Mouse (Mus musculus) hindbrain, embryonic 14.5 days (tissue): ENCODE measurements around the gene Col28a1. TPM values are rescaled to one million over a fixed set of nuclear protein-coding genes. Genes with fewer than 3 reads are reported as not detected.
A peak's percentile ranks its signal among the peaks of the same experiment; 100 is the strongest.

ENCODE experiments used
- ATAC-seq: fragments of 200-750 bp; cut with Nextera tagmentation; 2 replicates; pipeline ENCODE4 v1.8.0; 2017; ENCODE audit warnings: moderate number of reproducible peaks, mild to moderate bottlenecking, moderate TSS enrichment, moderate library complexity; ENCODE audit not compliant: low FRiP score
- DNase-seq: peaks from one replicate; pipeline ENCODE4 v3.0.0-alpha.2; 2015; ENCODE audit warnings: low spot score
- H3K27ac ChIP-seq: fragments of 300-500 bp; sonication (generic); 2 replicates; pipeline ENCODE4 v1.5.1; 2014; ENCODE audit warnings: mild to moderate bottlenecking, moderate library complexity
- H3K27me3 ChIP-seq: fragments of 300-500 bp; sonication (generic); 2 replicates; pipeline ENCODE4 v1.6.1; 2014; ENCODE audit warnings: mild to moderate bottlenecking, low read length, mixed read lengths; ENCODE audit not compliant: control insufficient read depth, insufficient read depth
- H3K36me3 ChIP-seq: fragments of 300-500 bp; sonication (generic); replicated peaks from 2 replicates; pipeline ENCODE4 v1.6.1; 2014; ENCODE audit not compliant: control insufficient read depth, insufficient read depth
- H3K4me1 ChIP-seq: fragments of 300-500 bp; sonication (generic); replicated peaks from 2 replicates; pipeline ENCODE4 v1.6.1; 2014; ENCODE audit warnings: antibody characterized with exemption, low read length, mixed read lengths; ENCODE audit not compliant: control insufficient read depth, insufficient read depth
- H3K4me2 ChIP-seq: fragments of 300-500 bp; sonication (generic); replicated peaks from 2 replicates; pipeline ENCODE4 v1.6.1; 2014; ENCODE audit warnings: mild to moderate bottlenecking, moderate library complexity
- H3K4me3 ChIP-seq: fragments of 300-500 bp; sonication (generic); replicated peaks from 2 replicates; pipeline ENCODE4 v1.5.1; 2014; ENCODE audit warnings: mild to moderate bottlenecking, low read length
- H3K9ac ChIP-seq: fragments of 300-500 bp; sonication (generic); 2 replicates; pipeline ENCODE4 v1.6.1; 2014
- H3K9me3 ChIP-seq: fragments of 300-500 bp; sonication (generic); 2 replicates; pipeline ENCODE4 v1.6.1; 2016; ENCODE audit warnings: low read length; ENCODE audit not compliant: control insufficient read depth
- WGBS: fragments of 180-500 bp; shearing (Covaris S2); extraction: QIAGEN DNeasy Blood & Tissue Kit; methylation state at CpG from one replicate; pipeline ENCODE4 v1.1.7; 2014; 5-methylcytosine and 5-hydroxymethylcytosine counted together
- polyA plus RNA-seq: library from polyadenylated mRNA; unstranded; fragments of >200 nt; fragmentation: Nextera tagmentation; extraction: Ambion mirVana; gene quantifications from 2 replicates; pipeline ENCODE4 v1.2.1, GENCODE M21; 2014

The Col28a1 gene
- polyA plus RNA-seq, 1 experiment from 2014 or later, result 0.64 TPM

DNA sequence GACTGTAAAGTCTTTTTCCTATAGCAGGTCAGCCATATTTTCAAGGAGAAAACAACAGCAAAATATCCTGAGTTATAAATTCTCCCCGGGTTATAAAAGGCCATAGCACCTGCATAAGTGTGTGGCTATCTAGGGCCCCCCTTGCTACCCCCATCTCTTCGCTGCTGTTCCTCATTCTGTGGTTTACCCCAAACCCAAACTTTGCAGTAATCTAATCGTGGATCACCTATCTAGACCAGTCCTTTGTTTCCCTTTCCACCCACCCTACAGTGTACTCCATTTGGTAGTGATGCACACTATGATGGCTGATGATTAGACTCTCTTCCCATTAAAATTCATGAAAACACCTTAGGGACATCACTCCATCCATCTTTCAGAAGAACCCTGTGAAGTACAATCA is 125.3 kb downstream of the Col28a1 start:
- Histone ChIP-seq H3K4me2 (no peak overlapping the region), H3K4me3 (no peak overlapping the region), H3K9ac (no peak overlapping the region), H3K27ac (no peak overlapping the region), H3K9me3 (0 out of 2 replicates have a peak, but pooled peaks cover 3% of the 10 kb centered on the region), H3K36me3 (no peaks in the 10 kb centered on the region), H3K4me1 (no peaks in the 10 kb centered on the region), H3K27me3 (no peaks in the 10 kb centered on the region)
- DNase-seq (no peak), ATAC-seq (no peak)
- 84% methylated on average over 3 of the region's 3 CpGs for WGBS

DNA sequence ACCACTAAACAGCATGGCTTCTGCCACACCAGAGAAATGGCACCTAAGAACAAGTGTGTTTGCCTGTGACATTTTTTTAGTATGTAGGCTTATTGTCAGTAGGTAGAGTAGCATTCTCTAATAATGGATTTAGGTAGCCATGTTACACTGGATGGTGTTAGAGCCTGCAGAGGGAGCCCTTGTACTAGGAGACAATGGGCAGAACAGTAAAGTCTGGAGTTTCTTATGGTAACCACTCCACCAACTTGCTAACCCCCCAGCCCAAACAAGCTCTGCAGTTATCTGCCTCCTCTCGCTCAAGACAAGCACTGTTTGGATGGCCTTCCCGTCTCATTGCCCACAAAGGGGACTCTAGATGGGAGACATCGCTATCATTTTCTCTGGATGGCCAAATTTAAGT is 126.2 kb downstream of the Col28a1 start:
- DNase-seq, result peak; percentile 59

DNA sequence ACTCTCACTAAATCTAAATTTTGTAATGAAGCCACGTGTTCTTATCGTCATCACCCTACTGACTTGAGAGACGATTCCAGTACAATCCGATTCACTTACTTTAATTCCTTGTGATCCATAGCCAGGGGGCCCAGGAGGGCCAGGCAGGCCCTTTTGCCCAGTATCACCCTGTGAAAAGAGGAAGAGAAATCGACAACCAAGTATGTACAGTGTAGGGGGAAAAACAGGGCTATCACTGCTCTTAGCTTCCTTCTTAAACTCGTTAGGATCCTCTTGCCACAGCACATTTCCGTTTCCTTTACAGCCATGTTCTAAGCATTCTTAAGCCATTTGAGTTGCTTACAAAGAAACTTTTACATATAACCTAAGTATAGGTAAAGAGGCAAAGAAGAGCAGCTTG is 133.2 kb downstream of the Col28a1 start:
- H3K36me3 ChIP-seq, result no peaks in the 10 kb centered on the region
- H3K9me3 ChIP-seq, result 0 out of 2 replicates have a peak, but pooled peaks cover 3% of the 10 kb centered on the region
- H3K4me2 ChIP-seq, result no peak overlapping the region
- H3K4me3 ChIP-seq, result no peak overlapping the region
- H3K9ac ChIP-seq, result no peak overlapping the region
- no peaks in the 10 kb centered on the region for H3K27me3 ChIP-seq
- DNase-seq (no peak), ATAC-seq (no peak)
- 91% methylated on average over 7 of the region's 7 CpGs for WGBS
- H3K4me1 ChIP-seq, result no peaks in the 10 kb centered on the region
- no peak overlapping the region for H3K27ac ChIP-seq

More for the DNA sequence above, 126.2 kb downstream of the Col28a1 start:
- Histone ChIP-seq H3K27ac (no peak overlapping the region), H3K4me2 (no peak overlapping the region), H3K4me3 (no peak overlapping the region), H3K36me3 (no peaks in the 10 kb centered on the region), H3K4me1 (no peaks in the 10 kb centered on the region), H3K9me3 (0 out of 2 replicates have a peak, but pooled peaks cover 3% of the 10 kb centered on the region), H3K27me3 (no peaks in the 10 kb centered on the region), H3K9ac (no peak overlapping the region)
- ATAC-seq, result no peak
- 51% methylated on average over 3 of the region's 3 CpGs for WGBS

DNA sequence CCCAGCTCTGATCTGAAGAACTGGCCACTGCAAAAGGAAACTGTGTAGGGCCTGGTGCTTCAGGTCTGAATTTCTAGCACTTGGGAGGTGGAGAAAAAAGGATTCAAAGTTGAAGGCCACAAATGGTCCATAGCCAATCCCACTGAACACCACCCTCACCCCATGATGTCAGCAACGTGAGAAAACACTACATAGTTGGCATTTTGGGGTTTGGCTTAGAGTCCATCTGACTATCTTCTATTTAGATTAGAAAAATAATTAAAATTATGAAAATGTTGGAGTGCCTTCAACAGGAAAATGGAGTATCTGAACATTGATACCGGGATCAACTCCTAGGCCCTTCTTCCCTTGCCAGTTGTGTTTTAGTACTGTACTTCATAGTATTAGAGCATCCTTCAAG is 144.2 kb downstream of the Col28a1 start:
- no peaks in the 10 kb centered on the region for H3K27me3 ChIP-seq
- no peaks in the 10 kb centered on the region for H3K36me3 ChIP-seq
- H3K9ac ChIP-seq, result no peak overlapping the region
- no peaks in the 10 kb centered on the region for H3K9me3 ChIP-seq
- H3K27ac ChIP-seq, result no peak overlapping the region
- WGBS, result 81% methylated on average over 2 of the region's 2 CpGs
- ATAC-seq (no peak), DNase-seq (no peak)
- H3K4me2 ChIP-seq, result no peak overlapping the region
- H3K4me1 ChIP-seq, result no peaks in the 10 kb centered on the region
- no peak overlapping the region for H3K4me3 ChIP-seq

DNA sequence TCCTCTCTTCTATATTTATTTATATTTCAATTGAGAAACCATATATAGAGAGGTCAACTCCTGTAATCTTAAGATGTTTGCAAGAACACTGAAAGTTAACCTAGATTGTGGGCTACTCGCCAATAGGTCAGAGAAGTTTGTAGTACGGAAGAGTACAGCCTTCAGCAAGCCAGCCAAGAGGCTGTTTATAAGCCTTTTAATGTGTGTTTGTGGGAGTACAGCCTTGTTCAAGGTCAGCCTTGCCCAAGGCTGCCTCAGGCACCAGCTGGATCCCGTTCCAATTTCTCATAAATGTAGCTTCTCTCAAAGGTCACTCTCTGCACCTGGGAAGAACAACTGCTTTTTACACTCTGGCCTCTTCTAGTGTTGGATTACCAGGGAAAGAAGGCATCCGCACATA is 146.0 kb downstream of the Col28a1 start:
- Histone ChIP-seq H3K4me2 (no peak overlapping the region), H3K4me3 (no peak overlapping the region), H3K27me3 (no peaks in the 10 kb centered on the region), H3K4me1 (no peaks in the 10 kb centered on the region), H3K9ac (no peak overlapping the region), H3K9me3 (no peaks in the 10 kb centered on the region), H3K36me3 (no peaks in the 10 kb centered on the region), H3K27ac (no peak overlapping the region)
- no peak for ATAC-seq
- 86% methylated on average over 4 of the region's 4 CpGs for WGBS
- DNase-seq, result no peak

DNA sequence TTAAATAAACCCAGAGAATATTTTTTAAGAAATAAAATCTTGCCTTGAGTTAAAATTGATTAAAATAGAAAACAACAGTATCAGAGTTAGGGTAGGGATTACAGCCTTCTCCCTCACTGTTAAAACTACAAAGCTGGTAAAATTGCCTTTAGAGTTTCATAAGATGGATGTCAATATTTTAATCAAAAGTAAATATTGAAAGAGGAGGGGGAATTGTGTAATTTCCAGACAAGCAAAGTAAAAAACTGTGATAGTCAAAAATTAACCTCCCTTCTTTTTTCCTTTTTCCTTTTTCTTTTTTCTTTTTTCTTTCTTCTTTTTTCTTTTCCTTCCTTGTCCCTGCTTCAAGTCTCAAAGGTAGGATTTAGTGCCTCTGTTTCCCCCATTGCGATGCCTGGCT is 146.6 kb downstream of the Col28a1 start:
- Histone ChIP-seq H3K27ac (no peak overlapping the region), H3K4me2 (no peak overlapping the region), H3K36me3 (no peaks in the 10 kb centered on the region), H3K27me3 (no peaks in the 10 kb centered on the region), H3K9me3 (no peaks in the 10 kb centered on the region), H3K4me3 (no peak overlapping the region), H3K9ac (no peak overlapping the region), H3K4me1 (no peaks in the 10 kb centered on the region)
- ATAC-seq, result no peak
- WGBS, result 97% methylated on average over 1 of the region's 1 CpGs
- DNase-seq, result no peak

DNA sequence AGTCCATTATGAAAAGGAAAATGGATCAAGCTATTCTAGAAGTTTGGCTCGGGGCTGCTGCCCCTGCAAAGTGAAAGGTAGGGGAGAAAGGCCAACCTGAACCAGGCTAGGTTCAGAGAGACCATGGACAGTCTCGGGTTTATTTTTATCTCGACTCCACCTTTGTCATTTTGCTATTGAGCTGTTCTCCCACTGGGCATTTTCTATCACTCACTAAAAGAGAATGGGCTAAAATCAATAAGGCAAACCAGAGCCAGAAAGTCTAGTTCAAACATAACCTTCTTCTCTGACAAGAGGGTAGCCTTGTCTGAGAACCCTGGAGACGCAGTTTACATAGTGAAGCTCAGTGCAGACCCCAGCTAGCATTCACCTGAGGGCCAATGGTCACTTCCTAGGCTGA is 163.7 kb downstream of the Col28a1 start:
- WGBS, result 86% methylated on average over 4 of the region's 4 CpGs
- no peaks in the 10 kb centered on the region for H3K9me3 ChIP-seq
- no peaks in the 10 kb centered on the region for H3K27me3 ChIP-seq
- no peak for DNase-seq
- no peak overlapping the region for H3K9ac ChIP-seq
- no peaks in the 10 kb centered on the region for H3K36me3 ChIP-seq
- H3K27ac ChIP-seq, result no peak overlapping the region
- no peak for ATAC-seq
- no peak overlapping the region for H3K4me3 ChIP-seq
- H3K4me2 ChIP-seq, result no peak overlapping the region
- H3K4me1 ChIP-seq, result no peaks in the 10 kb centered on the region

DNA sequence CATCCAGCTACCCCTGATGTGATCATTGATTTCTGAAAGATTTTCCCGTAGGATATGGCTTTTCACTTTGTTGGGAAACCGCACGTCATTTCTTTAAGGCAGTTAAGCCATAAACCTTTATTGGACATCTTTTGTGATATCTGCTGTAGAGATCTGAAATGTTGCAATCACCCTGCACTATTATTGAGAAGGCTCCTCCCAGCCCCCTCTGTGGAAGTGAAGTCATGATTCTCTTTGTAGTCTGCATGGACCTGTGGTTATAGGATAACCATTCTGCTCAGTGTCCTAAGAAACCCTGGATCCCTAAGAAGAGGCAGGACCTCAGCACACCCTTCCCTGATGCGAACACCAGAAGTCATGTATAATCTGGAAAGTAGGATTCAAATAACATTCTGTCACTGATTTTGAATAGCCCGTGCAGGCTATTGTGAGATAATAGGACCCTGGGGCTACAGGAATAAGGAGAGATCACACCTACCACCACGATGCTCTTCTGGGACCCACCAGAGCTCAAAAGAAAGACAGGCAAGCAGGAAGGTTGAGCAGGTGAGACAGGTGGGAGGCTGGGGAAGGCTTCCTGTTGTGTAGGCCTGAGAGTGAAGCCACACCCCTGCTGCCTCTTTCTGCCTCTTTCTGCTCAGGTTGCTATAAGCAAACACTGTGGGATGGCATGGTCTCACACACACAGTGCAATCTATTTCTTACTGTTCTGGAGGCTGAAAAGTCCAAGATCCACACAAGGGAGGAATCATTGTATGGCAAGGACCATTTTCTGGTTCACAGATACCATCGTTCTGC is 166.9 kb downstream of the Col28a1 start:
- no peak overlapping the region for H3K9ac ChIP-seq
- no peaks in the 10 kb centered on the region for H3K27me3 ChIP-seq
- ATAC-seq (no peak), DNase-seq (no peak)
- 91% methylated on average over 7 of the region's 7 CpGs for WGBS
- no peaks in the 10 kb centered on the region for H3K9me3 ChIP-seq
- no peaks in the 10 kb centered on the region for H3K36me3 ChIP-seq
- H3K27ac ChIP-seq, result no peak overlapping the region
- no peak overlapping the region for H3K4me2 ChIP-seq
- H3K4me1 ChIP-seq, result no peaks in the 10 kb centered on the region
- no peak overlapping the region for H3K4me3 ChIP-seq

DNA sequence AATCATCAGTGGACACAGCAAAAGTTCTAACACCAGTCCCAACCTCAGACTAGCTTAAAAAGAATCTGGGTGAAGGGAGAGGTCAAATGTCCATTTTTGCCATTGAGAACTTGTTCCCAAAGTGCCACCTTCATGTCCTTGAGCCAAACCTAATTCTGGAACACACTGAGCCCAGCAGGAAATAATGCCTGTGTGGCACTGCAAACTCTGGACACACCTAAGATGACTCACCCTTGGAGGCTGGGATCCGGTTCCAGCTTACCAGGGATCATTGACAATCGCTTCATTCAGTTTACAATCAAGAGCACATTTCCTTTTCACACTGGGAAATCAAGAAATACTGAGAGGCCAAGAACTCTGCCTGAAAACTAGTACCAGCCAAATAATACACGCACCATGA is 168.9 kb downstream of the Col28a1 start:
- Histone ChIP-seq H3K4me2 (no peak overlapping the region), H3K27ac (no peak overlapping the region), H3K9me3 (no peaks in the 10 kb centered on the region), H3K4me1 (no peaks in the 10 kb centered on the region), H3K36me3 (no peaks in the 10 kb centered on the region), H3K4me3 (no peak overlapping the region), H3K27me3 (no peaks in the 10 kb centered on the region), H3K9ac (no peak overlapping the region)
- ATAC-seq (no peak), DNase-seq (no peak)
- WGBS, result 89% methylated on average over 3 of the region's 3 CpGs

DNA sequence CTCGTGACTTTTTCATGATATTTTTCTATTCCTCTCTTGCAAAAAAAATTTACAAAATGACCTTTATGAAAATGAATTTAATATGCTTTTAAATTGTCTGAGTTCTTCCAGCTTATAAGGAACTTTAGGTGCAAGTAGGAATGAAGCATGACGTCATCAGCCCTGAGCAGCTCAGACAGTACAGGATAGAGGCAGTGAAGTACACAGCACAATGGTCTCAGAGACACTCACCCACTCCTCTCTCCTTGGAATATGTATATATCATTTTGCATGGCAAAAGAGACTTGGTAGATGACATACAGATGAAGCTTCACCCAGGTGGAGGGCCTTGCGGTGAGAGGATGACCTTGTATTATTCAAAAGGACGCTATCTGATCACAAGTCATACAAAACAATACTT is 197.7 kb downstream of the Col28a1 start:
- Histone ChIP-seq H3K4me2 (no peak overlapping the region), H3K27me3 (no peaks in the 10 kb centered on the region), H3K27ac (no peak overlapping the region), H3K36me3 (no peaks in the 10 kb centered on the region), H3K4me3 (no peak overlapping the region), H3K4me1 (no peaks in the 10 kb centered on the region), H3K9ac (no peak overlapping the region), H3K9me3 (no peaks in the 10 kb centered on the region)
- no peak for ATAC-seq
- 77% methylated on average over 4 of the region's 4 CpGs for WGBS
- no peak for DNase-seq
